Mouse (Mus musculus) small intestine, adult 2 months (tissue): ENCODE measurements around the gene Slc28a3.

Source experiments
- CTCF ChIP-seq: fragments of 200-500 bp; IDR thresholded peaks from 2 replicates; pipeline ENCODE4 v1.5.1; 2012; ENCODE audit warnings: low read depth, mild to moderate bottlenecking, control low read depth, inconsistent platforms, low read length, moderate library complexity, mixed read lengths; ENCODE audit not compliant: insufficient replicate concordance, insufficient read length; ENCODE audit errors: extremely low read depth
- POLR2A ChIP-seq: fragments of 200-500 bp; IDR thresholded peaks from 2 replicates; pipeline ENCODE4 v1.6.1; 2012; ENCODE audit warnings: low read depth, mild to moderate bottlenecking, control low read depth, inconsistent platforms, low read length, moderate library complexity

DNA sequence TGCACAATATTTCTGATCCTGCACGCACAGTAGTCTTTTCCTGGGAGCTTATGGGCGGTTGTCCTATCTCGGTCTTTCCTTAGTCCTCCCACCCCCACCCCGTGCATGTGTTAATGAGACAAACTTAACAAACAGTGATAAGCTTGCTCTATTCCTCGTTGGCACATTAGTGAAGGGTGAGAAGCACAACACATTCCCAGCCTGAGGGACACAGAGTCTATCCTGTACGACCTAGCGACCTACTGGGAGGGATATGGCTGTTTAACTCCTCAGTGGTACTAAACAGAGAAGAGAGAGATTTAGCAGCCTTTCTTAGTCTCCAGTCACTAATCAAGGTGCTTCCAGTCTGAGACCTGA, 86.9 kb downstream of the Slc28a3 start:
- TF ChIP-seq CTCF: no peak
- TF ChIP-seq POLR2A: no peak
